Mouse (Mus musculus): ENCODE measurements around the gene Lbhd1. TPM values are rescaled to one million over a fixed set of nuclear protein-coding genes. Genes with fewer than 3 reads are reported as not detected.
A peak's percentile ranks its signal among the peaks of the same experiment; 100 is the strongest.

Lbhd1 gene
- total RNA-seq, 2 experiments from 2014 or later: 4.4 to 6.7 TPM

DNA sequence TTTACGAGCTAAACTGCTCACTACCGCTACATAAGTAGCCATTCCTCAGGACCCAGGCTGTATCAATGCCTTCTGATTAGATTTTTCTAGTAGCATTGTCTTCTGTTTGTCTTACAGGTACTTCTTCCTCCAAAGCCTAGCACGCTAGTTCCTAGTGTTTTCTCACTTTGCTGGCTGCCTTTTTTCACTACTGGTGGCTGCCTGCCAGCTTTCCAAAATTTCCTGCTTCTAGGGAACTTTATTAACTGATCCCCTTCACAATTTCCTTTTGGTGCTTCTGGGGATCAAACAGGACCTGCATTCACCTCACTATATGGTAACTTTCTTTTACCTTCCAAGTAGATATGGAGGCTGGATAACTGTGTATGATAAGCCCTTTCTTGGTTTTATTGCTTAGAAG is 15.5 kb downstream of the Lbhd1 start:
- intact Hi-C loops (cut with DNase I; ENCODE audit: low total_unique reads): no loop called here
- no peak for DNase-seq

GRCm38 (mm10) chr19:8903412-8903811 is 19.9 kb downstream of the Lbhd1 start:
- intact Hi-C loops (cut with DNase I; ENCODE audit: low total_unique reads): loop anchor here (10.0 kb wide), 1 partner anchor 51 kb away; the partner anchor contains the start of gene Tut1
- no peak for DNase-seq

- no peak for DNase-seq
- intact Hi-C loops (cut with DNase I; ENCODE audit: low total_unique reads): loop anchor here (10.0 kb wide), 1 partner anchor 46 kb away; the partner anchor contains the start of gene Tut1
These were observed 25.0 kb downstream of the Lbhd1 start for GRCm38 (mm10) chr19:8908531-8908930.

DNA sequence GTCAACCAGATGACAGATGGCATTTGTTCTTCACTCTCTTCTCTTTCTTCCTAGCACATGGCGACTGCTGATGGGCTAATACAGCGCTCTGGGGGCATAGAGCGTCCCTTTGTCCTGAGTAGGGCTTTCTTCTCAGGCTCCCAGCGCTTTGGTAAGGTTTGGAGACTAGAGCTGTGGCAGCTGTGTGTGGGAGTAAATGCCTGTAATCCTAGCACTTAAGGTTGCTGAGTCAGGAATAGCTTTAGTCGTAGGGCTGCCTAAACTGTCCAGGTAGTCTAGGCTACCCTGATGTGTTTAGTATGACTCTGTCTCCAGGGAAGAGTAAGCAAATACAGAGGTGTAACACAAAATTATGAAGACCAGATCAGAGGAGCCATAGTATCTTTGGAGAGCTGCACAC is 28.3 kb downstream of the Lbhd1 start:
- intact Hi-C loops (cut with DNase I; ENCODE audit: low total_unique reads): no loop called here
- no peak for DNase-seq

GRCm38 (mm10) chr19:8914212-8914611 is 30.7 kb downstream of the Lbhd1 start:
- DNase-seq: no peak
- intact Hi-C loops (cut with DNase I; ENCODE audit: low total_unique reads): no loop called here

- intact Hi-C loops (cut with DNase I; ENCODE audit: low total_unique reads): no loop called here
- DNase-seq: no peak
These were observed 35.5 kb downstream of the Lbhd1 start for GRCm38 (mm10) chr19:8919000-8919399.

DNA sequence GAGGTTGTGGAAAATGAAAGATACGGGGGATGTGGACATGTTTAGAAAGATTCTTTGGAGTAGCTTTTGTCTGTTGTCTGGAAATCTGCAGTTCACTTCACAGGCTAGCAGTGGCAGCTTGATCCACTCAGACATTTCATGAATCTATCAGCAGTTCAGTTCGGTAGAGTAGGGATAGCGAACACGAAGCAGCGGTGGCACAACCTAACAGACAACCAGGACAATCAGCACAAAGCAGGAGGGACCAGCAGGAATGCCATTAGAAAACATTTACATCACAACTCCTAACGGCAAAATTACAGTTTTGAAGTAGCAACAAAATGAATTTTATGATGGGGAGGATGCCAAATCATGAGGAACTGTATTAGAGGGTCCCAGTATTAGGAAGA is 36.1 kb downstream of the Lbhd1 start:
- intact Hi-C loops (cut with DNase I; ENCODE audit: low total_unique reads): no loop called here
- DNase-seq: no peak

- peak; percentile 97 for DNase-seq
- intact Hi-C loops (cut with DNase I; ENCODE audit: low total_unique reads): no loop called here
These were observed 36.7 kb downstream of the Lbhd1 start, which contains the start of gene B3gat3 for GRCm38 (mm10) chr19:8920073-8920736. B3gat3 (plus strand) TSS chr19:8920374.

- intact Hi-C loops (cut with DNase I; ENCODE audit: low total_unique reads): no loop called here
- no peak for DNase-seq
These were observed 37.3 kb downstream of the Lbhd1 start for GRCm38 (mm10) chr19:8920836-8921291.

DNA sequence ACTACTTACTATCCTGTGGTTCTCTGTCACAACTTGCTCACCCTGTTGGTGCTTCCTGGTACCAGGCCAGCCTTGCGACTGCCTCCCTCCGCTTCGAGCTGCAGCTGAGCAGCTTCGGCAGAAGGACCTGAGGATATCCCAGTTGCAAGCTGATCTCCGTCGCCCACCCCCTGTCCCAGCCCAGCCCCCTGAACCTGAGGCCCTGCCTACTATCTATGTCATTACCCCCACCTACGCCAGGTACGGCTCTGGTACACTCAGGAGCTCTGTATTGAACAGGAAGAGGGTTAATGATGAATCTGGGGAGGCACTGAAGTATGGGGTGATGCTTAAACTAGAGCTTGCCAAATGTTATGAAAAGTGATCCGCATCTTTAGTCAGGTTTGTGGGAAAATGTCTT is 38.2 kb downstream of the Lbhd1 start:
- DNase-seq: no peak
- intact Hi-C loops (cut with DNase I; ENCODE audit: low total_unique reads): no loop called here

GRCm38 (mm10) chr19:8926766-8927165 is 43.2 kb downstream of the Lbhd1 start:
- intact Hi-C loops (cut with DNase I; ENCODE audit: low total_unique reads): no loop called here
- DNase-seq: no peak

DNA sequence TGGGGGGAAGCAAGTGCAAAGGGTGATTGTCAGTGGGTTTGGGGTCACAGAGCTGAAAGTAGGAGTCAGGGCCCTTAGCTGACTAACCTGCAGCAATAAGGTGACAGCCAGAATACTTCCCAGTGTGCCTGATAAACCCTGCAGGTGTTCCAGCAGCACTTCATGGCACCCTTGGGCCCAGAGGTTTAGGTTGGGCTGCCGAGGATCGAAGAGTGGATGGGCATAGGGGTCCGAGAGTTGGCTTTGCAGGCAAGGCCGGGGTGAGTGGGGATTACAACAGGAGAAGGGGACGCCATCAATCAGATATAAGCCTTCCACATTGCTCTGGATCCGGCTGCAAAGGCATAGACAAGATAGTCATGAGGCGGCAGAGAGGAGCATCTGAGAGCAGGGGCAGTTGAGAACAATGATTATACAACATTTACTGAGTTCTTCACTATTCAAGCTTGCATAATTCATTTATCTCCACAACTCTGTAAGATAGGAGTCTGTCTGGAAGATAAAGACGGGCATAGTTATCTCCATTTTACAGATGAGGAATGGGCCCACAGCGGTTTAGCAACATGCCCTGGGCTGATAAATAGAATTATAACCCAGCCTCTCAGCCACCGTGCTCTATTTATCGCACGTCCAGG is 44.5 kb downstream of the Lbhd1 start:
- intact Hi-C loops (cut with DNase I; ENCODE audit: low total_unique reads): no loop called here

GRCm38 (mm10) chr19:8928689-8929223 is 45.2 kb downstream of the Lbhd1 start:
- intact Hi-C loops (cut with DNase I; ENCODE audit: low total_unique reads): no loop called here
- no peak for DNase-seq

More for the DNA sequence above, 44.5 kb downstream of the Lbhd1 start:
- DNase-seq: no peak

DNA sequence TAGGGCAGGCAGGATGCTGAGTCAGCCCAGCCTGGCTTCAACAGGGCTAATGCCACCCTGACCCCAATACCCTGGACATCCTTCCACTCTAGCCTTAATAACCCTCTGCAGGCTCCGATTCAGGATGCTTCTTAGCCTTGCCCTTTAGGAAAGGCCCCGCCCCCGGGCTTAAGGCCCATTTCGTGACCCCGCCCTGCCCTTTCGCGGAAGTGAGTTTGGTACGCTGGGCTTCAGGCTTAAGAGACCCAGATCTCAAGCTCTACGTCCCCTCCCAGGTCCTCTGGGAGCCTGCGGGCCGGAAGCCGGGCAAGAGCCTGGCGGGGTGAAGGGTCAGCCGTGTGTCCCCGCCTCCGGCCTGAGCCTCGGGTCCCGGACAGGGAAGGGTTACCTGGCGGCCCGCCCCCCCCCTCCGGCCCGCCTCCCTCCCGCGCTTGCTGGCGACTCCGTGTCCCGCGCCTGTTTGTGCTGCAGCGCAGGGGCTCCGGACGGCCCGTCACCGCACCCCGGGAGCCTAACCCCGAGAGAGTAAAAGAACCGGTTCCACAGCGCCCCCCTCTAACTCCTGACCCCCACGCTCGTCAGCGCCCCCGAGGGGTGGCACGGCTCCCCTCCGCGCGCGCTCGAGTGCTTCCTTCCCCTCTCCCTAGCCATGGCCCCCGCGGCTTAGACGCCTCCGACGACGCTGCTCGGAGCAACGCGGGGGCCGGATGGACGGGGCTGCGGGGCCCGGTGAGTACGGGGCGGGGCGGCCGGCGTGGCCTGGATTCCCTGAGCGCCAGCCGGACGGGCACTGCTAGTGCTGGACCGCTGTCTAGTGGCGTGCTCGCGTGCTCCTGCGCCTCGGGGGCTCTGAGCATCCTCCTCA is 45.9 kb downstream of the Lbhd1 start, which contains the start of the genes Rom1 and Eml3:
Gene Rom1, minus strand, starts transcription at position 133 of the 865 bp plus-strand sequence.
Gene Eml3, plus strand, starts transcription at position 329 of the 865 bp plus-strand sequence.
- DNase-seq: peak; percentile 91
- intact Hi-C loops (cut with DNase I; ENCODE audit: low total_unique reads): no loop called here

DNA sequence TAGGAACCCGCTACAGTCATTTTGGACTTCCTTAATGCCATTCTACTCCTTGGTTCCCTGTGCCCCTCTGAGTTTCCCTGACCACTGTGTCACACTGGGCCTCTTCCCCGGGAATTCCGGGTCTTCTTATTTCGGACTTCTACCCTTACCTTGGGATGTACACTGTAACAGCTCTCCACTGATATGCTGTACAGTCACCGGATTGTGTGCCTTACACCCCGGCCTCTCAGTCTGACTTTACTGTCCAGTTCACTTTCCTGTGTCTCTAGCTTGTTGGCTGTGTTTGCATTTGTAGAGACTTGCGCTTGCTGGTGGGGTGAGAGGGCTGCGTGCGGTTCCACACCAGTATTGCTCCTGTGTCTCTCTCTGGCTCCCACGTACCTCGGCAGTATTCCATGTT is 46.6 kb downstream of the Lbhd1 start:
- intact Hi-C loops (cut with DNase I; ENCODE audit: low total_unique reads): no loop called here
- DNase-seq: no peak

- DNase-seq: no peak
- intact Hi-C loops (cut with DNase I; ENCODE audit: low total_unique reads): no loop called here
These were observed 47.2 kb downstream of the Lbhd1 start for GRCm38 (mm10) chr19:8930771-8931170.

- DNase-seq: no peak
- intact Hi-C loops (cut with DNase I; ENCODE audit: low total_unique reads): no loop called here
These were observed 53.2 kb downstream of the Lbhd1 start for GRCm38 (mm10) chr19:8936736-8937135.

DNA sequence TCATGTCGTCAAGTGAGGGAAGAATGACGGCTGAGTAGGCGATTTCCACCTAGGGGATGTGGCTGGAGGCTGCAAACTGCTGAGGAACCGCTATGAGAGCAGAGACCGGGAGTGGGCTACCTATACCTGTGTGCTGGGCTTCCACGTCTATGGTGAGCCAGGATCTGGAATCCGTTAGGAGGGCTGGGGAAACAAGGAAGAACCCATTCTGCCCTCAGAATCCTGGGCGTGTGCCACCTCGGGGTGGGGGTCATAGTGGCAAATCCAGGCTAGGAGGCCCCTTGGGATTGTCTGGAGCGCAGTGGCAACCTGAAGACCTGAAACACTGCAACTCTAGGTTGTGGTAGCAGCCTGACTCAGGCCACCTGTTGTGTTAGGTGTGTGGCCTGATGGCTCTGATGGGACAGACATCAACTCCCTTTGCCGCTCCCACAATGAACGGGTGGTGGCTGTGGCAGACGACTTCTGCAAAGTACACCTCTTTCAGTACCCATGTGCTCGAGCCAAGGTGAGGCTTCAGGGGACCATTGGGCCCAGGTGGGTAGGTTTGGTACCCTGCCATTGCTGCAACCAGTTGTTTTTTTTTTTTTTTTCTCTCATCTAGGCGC is 57.1 kb downstream of the Lbhd1 start:
- no peak for DNase-seq
- intact Hi-C loops (cut with DNase I; ENCODE audit: low total_unique reads): no loop called here

GRCm38 (mm10) chr19:8941136-8941514 is 57.6 kb downstream of the Lbhd1 start:
- intact Hi-C loops (cut with DNase I; ENCODE audit: low total_unique reads): no loop called here
- no peak for DNase-seq

Measured in gastrocnemius, postnatal 14 days (tissue).